Mouse (Mus musculus): ENCODE results near the gene Max. TPM values are rescaled to one million over a fixed set of nuclear protein-coding genes. Genes with fewer than 3 reads are reported as not detected.

Max gene
- polyA plus RNA-seq, 1 experiment from 2014 or later: 16.5 TPM

- no peak for ATAC-seq (ENCODE audit: low FRiP score, low read depth)
- no peaks in the 10 kb centered on the region for H3K27me3 ChIP-seq
- H3K4me1 ChIP-seq: no peaks in the 10 kb centered on the region
- WGBS: 88% methylated on average over 5 of the region's 5 CpGs
- H3K36me3 ChIP-seq: peaks cover 90% of the 10 kb centered on the region
- no peak overlapping the region for H3K9ac ChIP-seq (replicated peaks)
- H3K27ac ChIP-seq (replicated peaks): no peak overlapping the region
- H3K4me3 ChIP-seq: no peak overlapping the region
- H3K9me3 ChIP-seq: no peaks in the 10 kb centered on the region
- no peak overlapping the region for H3K4me2 ChIP-seq (replicated peaks)
Observed at GRCm38 (mm10) chr12:76950330-76950729, 11.7 kb downstream of the Max start.

DNA sequence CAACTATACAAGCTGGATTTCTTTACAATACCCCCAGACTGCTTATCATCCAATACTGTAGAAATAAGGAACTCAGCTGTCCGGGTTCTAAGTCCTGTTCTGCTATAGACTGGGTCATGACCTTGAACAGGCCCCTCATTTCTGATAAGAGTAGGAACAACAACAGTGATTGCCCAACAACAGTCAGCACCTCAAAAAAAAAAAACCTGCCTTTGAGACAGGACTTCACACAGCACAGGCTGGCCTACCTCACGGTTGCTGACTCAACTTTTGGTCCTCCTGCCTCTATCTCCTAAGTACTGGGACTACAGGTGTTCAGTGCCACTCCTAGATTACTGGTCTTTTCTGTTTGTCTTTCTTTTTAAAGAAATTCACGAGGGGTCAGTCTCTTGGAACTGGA lies 13.2 kb downstream of the Max start:
- WGBS: 88% methylated on average over 3 of the region's 3 CpGs
- Histone ChIP-seq H3K9me3 (no peaks in the 10 kb centered on the region), H3K27ac (replicated peaks) (no peak overlapping the region), H3K4me1 (no peaks in the 10 kb centered on the region), H3K9ac (replicated peaks) (no peak overlapping the region), H3K4me3 (no peak overlapping the region), H3K27me3 (no peaks in the 10 kb centered on the region), H3K36me3 (peaks cover 95% of the 10 kb centered on the region), H3K4me2 (replicated peaks) (no peak overlapping the region)
- ATAC-seq (ENCODE audit: low FRiP score, low read depth): no peak

GRCm38 (mm10) chr12:76948185-76948584 lies 13.8 kb downstream of the Max start:
- Histone ChIP-seq H3K27ac (replicated peaks) (no peak overlapping the region), H3K9me3 (no peaks in the 10 kb centered on the region), H3K4me3 (no peak overlapping the region), H3K4me2 (replicated peaks) (no peak overlapping the region), H3K4me1 (no peaks in the 10 kb centered on the region), H3K36me3 (peaks cover 93% of the 10 kb centered on the region), H3K27me3 (no peaks in the 10 kb centered on the region), H3K9ac (replicated peaks) (no peak overlapping the region)
- no peak for ATAC-seq (ENCODE audit: low FRiP score, low read depth)
- WGBS: 91% methylated on average over 2 of the region's 2 CpGs

GRCm38 (mm10) chr12:76947487-76947886 lies 14.5 kb downstream of the Max start:
- no peaks in the 10 kb centered on the region for H3K4me1 ChIP-seq
- no peak overlapping the region for H3K27ac ChIP-seq (replicated peaks)
- no peaks in the 10 kb centered on the region for H3K27me3 ChIP-seq
- WGBS: 92% methylated on average over 3 of the region's 3 CpGs
- no peak overlapping the region for H3K4me3 ChIP-seq
- H3K36me3 ChIP-seq: peaks cover 93% of the 10 kb centered on the region
- H3K9ac ChIP-seq (replicated peaks): no peak overlapping the region
- ATAC-seq (ENCODE audit: low FRiP score, low read depth): no peak
- no peak overlapping the region for H3K4me2 ChIP-seq (replicated peaks)
- no peaks in the 10 kb centered on the region for H3K9me3 ChIP-seq

- 94% methylated on average over 6 of the region's 6 CpGs for WGBS
- Histone ChIP-seq H3K27me3 (no peaks in the 10 kb centered on the region), H3K4me1 (no peaks in the 10 kb centered on the region), H3K9ac (replicated peaks) (no peak overlapping the region), H3K36me3 (peaks cover 89% of the 10 kb centered on the region), H3K4me2 (replicated peaks) (no peak overlapping the region), H3K9me3 (no peaks in the 10 kb centered on the region), H3K4me3 (no peak overlapping the region), H3K27ac (replicated peaks) (no peak overlapping the region)
- no peak for ATAC-seq (ENCODE audit: low FRiP score, low read depth)
Observed at GRCm38 (mm10) chr12:76943466-76943865, 18.5 kb downstream of the Max start.

GRCm38 (mm10) chr12:76943046-76943445 lies 19.0 kb downstream of the Max start:
- Histone ChIP-seq H3K4me1 (no peaks in the 10 kb centered on the region), H3K36me3 (peaks cover 89% of the 10 kb centered on the region), H3K4me3 (no peak overlapping the region), H3K9ac (replicated peaks) (no peak overlapping the region), H3K27ac (replicated peaks) (no peak overlapping the region), H3K4me2 (replicated peaks) (no peak overlapping the region), H3K9me3 (no peaks in the 10 kb centered on the region), H3K27me3 (no peaks in the 10 kb centered on the region)
- WGBS: 92% methylated on average over 3 of the region's 3 CpGs
- no peak for ATAC-seq (ENCODE audit: low FRiP score, low read depth)

DNA sequence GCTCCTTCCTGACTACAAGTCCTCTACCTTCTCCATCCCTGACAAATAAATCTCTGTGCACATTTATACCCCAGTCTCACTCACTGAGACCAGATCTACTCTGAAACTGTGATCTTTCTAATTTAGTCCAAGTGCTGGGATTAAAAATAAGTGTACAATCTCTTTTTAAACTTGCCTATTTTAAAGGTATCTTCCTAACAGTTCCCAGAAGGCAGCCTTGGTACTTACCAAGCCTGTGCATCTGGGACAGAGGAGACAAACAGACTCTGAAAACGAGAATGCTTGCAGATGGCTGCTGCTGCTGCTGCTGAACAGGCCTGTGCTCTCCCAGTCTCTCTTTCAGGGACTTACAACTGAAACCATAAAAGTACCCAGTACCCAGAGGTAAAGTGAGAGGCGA lies 19.5 kb downstream of the Max start:
- Histone ChIP-seq H3K9ac (replicated peaks) (no peak overlapping the region), H3K9me3 (no peaks in the 10 kb centered on the region), H3K4me3 (no peak overlapping the region), H3K4me1 (no peaks in the 10 kb centered on the region), H3K36me3 (peaks cover 88% of the 10 kb centered on the region), H3K27ac (replicated peaks) (no peak overlapping the region), H3K4me2 (replicated peaks) (no peak overlapping the region), H3K27me3 (no peaks in the 10 kb centered on the region)
- 96% methylated on average over 2 of the region's 2 CpGs for WGBS
- no peak for ATAC-seq (ENCODE audit: low FRiP score, low read depth)

DNA sequence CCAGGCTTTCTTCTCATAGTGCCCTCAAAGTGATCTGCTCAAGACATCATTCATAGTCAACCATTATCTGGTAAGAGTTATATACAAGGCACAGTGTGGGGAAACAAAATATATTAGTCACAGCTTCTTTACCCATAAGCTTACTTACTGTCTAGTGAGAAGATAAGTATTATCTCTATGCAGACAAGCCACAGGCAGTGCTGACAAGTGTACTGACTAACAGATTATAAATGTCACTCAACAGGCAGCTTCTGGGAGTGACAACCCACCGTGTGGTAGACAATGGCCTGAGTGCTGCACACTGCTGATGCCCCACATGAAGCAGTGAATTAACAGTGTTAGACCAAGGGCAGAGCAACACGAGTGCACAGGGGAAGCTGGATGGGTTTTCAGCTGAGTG lies 20.5 kb downstream of the Max start:
- ATAC-seq (ENCODE audit: low FRiP score, low read depth): no peak
- no peak overlapping the region for H3K9ac ChIP-seq (replicated peaks)
- no peaks in the 10 kb centered on the region for H3K4me1 ChIP-seq
- no peak overlapping the region for H3K4me2 ChIP-seq (replicated peaks)
- H3K9me3 ChIP-seq: no peaks in the 10 kb centered on the region
- no peak overlapping the region for H3K27ac ChIP-seq (replicated peaks)
- H3K4me3 ChIP-seq: no peak overlapping the region
- H3K36me3 ChIP-seq: peaks cover 91% of the 10 kb centered on the region
- H3K27me3 ChIP-seq: no peaks in the 10 kb centered on the region
- WGBS: 83% methylated on average over 2 of the region's 2 CpGs

GRCm38 (mm10) chr12:76938013-76938412 lies 24.0 kb downstream of the Max start:
- H3K9me3 ChIP-seq: no peaks in the 10 kb centered on the region
- no peak overlapping the region for H3K9ac ChIP-seq (replicated peaks)
- WGBS: 94% methylated on average over 6 of the region's 6 CpGs
- no peak for ATAC-seq (ENCODE audit: low FRiP score, low read depth)
- H3K4me3 ChIP-seq: no peak overlapping the region
- H3K36me3 ChIP-seq: peaks cover 71% of the 10 kb centered on the region
- no peaks in the 10 kb centered on the region for H3K4me1 ChIP-seq
- H3K4me2 ChIP-seq (replicated peaks): no peak overlapping the region
- no peaks in the 10 kb centered on the region for H3K27me3 ChIP-seq
- H3K27ac ChIP-seq (replicated peaks): no peak overlapping the region

DNA sequence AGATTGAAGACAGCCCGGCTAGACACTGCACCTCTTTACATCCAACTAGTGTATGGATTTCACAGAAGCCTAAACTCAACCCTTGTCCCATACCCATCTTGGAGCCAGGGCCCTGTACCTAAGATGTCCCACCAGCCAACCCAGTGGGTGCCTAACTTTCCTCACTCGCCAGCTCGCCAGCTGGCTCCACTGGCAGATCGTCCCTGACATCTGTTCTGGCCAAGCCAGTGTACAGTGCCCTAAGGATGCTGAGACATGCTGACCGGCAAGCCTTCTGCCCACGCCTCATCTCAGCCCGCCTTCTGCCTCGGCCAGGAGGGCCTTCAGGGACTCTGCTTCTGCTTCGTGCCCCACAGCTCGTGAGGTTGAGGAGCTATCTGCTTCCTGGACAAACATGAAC lies 25.8 kb downstream of the Max start:
- ATAC-seq (ENCODE audit: low FRiP score, low read depth): no peak
- Histone ChIP-seq H3K4me1 (no peaks in the 10 kb centered on the region), H3K36me3 (peaks cover 57% of the 10 kb centered on the region), H3K4me3 (no peak overlapping the region), H3K9ac (replicated peaks) (no peak overlapping the region), H3K27ac (replicated peaks) (no peak overlapping the region), H3K9me3 (no peaks in the 10 kb centered on the region), H3K27me3 (no peaks in the 10 kb centered on the region), H3K4me2 (replicated peaks) (no peak overlapping the region)
- WGBS: 94% methylated on average over 10 of the region's 10 CpGs

DNA sequence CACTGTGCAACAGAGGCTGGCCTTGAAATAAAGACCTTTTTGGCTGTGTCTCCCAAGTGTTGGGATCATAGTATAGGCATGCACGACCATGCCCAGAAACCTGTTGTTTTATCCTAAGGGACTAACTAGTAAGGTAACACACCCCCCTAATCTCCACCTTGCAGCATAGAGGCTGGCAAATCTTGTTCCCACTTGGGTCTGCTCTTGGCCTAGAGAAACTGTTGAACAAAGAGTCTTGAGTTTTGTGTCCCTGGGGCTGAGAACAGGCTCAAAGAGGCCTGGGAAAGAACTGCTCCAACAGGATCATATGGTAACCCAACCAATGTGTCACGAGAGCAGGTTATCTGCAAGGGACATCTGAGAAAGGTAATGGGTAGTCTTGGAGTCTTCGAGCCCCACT lies 27.6 kb downstream of the Max start:
- H3K9ac ChIP-seq (replicated peaks): no peak overlapping the region
- H3K4me1 ChIP-seq: no peaks in the 10 kb centered on the region
- H3K9me3 ChIP-seq: no peaks in the 10 kb centered on the region
- no peak overlapping the region for H3K4me3 ChIP-seq
- 94% methylated on average over 3 of the region's 3 CpGs for WGBS
- no peaks in the 10 kb centered on the region for H3K27me3 ChIP-seq
- H3K27ac ChIP-seq (replicated peaks): no peak overlapping the region
- no peak overlapping the region for H3K4me2 ChIP-seq (replicated peaks)
- peaks cover 43% of the 10 kb centered on the region for H3K36me3 ChIP-seq
- no peak for ATAC-seq (ENCODE audit: low FRiP score, low read depth)

- Histone ChIP-seq H3K4me3 (no peak overlapping the region), H3K4me2 (replicated peaks) (no peak overlapping the region), H3K9me3 (no peaks in the 10 kb centered on the region), H3K9ac (replicated peaks) (no peak overlapping the region), H3K27ac (replicated peaks) (no peak overlapping the region), H3K27me3 (no peaks in the 10 kb centered on the region), H3K4me1 (no peaks in the 10 kb centered on the region), H3K36me3 (peaks cover 25% of the 10 kb centered on the region)
- WGBS: 93% methylated on average over 6 of the region's 6 CpGs
- no peak for ATAC-seq (ENCODE audit: low FRiP score, low read depth)
Observed at GRCm38 (mm10) chr12:76932688-76933060, 29.3 kb downstream of the Max start.

DNA sequence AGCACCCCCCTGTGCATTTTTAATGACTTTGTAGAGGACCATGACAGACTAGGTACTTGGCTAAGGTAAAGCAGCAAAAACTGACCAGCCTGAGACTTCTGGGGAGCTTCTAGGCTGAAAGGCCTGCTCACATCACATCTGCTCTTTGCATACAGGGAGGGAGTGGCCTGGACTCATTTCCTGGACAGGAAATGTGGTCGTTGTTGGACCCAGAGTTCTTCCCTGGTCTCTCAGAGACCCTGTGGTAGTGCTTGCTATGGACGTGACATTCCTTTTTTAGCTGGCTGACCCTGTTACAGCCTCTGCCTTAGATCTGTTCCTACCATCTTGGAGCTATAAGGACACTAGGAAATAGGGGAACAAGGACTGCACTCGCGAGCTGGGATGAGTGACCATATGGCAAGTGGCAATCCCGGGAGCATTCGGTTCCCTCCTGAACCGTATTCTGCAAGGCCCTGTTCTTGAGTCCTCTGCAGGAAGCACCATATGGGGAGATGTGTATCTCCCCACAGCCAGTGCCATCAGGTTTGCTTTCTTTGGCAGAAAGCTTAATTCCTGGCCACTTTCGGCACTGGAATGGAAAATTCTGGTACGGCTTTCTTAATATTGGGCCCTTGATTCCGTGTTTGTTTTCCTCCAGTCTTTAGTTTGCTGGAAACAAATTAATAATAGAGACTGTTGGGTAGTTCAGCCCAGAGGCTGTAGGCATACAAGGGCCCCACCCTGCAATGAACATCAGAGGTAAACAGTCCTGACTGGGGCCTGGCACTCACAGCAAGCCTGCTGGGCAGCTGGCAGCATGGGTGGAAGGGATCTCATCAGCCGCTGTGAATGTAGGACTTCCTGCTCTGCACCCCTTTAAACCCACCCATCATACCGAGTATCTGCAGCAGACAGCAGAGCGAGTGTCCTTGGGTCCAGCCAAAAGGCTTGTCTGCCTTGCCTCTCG lies 30.0 kb downstream of the Max start:
- Histone ChIP-seq H3K27me3 (no peaks in the 10 kb centered on the region), H3K27ac (replicated peaks) (no peak overlapping the region), H3K9me3 (no peaks in the 10 kb centered on the region), H3K4me1 (no peaks in the 10 kb centered on the region), H3K36me3 (peaks cover 20% of the 10 kb centered on the region), H3K9ac (replicated peaks) (no peak overlapping the region), H3K4me3 (no peak overlapping the region), H3K4me2 (replicated peaks) (no peak overlapping the region)
- ATAC-seq (ENCODE audit: low FRiP score, low read depth): no peak
- 89% methylated on average over 14 of the region's 14 CpGs for WGBS

Data from midbrain, embryonic 12.5 days (tissue).